Mouse (Mus musculus): Measurements from ENCODE around the gene Hspa12a. TPM values are rescaled to one million over a fixed set of nuclear protein-coding genes. Genes with fewer than 3 reads are reported as not detected.
A peak's percentile ranks its signal among the peaks of the same experiment; 100 is the strongest.

The Hspa12a gene
- polyA plus RNA-seq, 1 experiment, result 17.9 TPM

- WGBS, result 40% methylated on average over 13 of the region's 13 CpGs
- H3K4me3 ChIP-seq (ENCODE audit: insufficient read depth, low read depth, low read length), result no peak overlapping the region
- DNase-seq, result no peak
- H3K4me1 ChIP-seq (ENCODE audit: control insufficient read depth, insufficient read depth, low read length), result peaks cover 23% of the 10 kb centered on the region
- H3K27me3 ChIP-seq (replicated peaks; ENCODE audit: control insufficient read depth, insufficient read depth, low read length), result no peaks in the 10 kb centered on the region
- TF ChIP-seq CTCF (conservative IDR thresholded peaks at IDR 0.05; ENCODE audit: insufficient read depth, insufficient read length, low read depth, low read length), result no peak
- H3K36me3 ChIP-seq (ENCODE audit: control insufficient read depth, insufficient read depth, low read length), result no peaks in the 10 kb centered on the region
- no peak overlapping the region for H3K27ac ChIP-seq (ENCODE audit: insufficient read depth, low read depth, low read length)
Observed at GRCm38 (mm10) chr19:58833639-58834180, 109.7 kb downstream of the Hspa12a start.

GRCm38 (mm10) chr19:58832988-58833387, 110.5 kb downstream of the Hspa12a start:
- H3K27me3 ChIP-seq (replicated peaks; ENCODE audit: control insufficient read depth, insufficient read depth, low read length), result no peaks in the 10 kb centered on the region
- H3K36me3 ChIP-seq (ENCODE audit: control insufficient read depth, insufficient read depth, low read length), result no peaks in the 10 kb centered on the region
- H3K27ac ChIP-seq (ENCODE audit: insufficient read depth, low read depth, low read length), result no peak overlapping the region
- H3K4me3 ChIP-seq (ENCODE audit: insufficient read depth, low read depth, low read length), result no peak overlapping the region
- peaks cover 16% of the 10 kb centered on the region; the same call in 1 of the 2 replicates for H3K4me1 ChIP-seq (ENCODE audit: control insufficient read depth, insufficient read depth, low read length)
- DNase-seq, result no peak
- 51% methylated on average over 2 of the region's 2 CpGs for WGBS
- TF ChIP-seq CTCF (conservative IDR thresholded peaks at IDR 0.05; ENCODE audit: insufficient read depth, insufficient read length, low read depth, low read length), result no peak
- no peak for TF ChIP-seq POLR2A (IDR thresholded peaks at IDR 0.05; ENCODE audit: low read depth, low read length)

- Histone ChIP-seq H3K36me3 (ENCODE audit: control insufficient read depth, insufficient read depth, low read length) (no peaks in the 10 kb centered on the region), H3K4me1 (ENCODE audit: control insufficient read depth, insufficient read depth, low read length) (peaks cover 12% of the 10 kb centered on the region; the same call in 1 of the 2 replicates), H3K27me3 (replicated peaks; ENCODE audit: control insufficient read depth, insufficient read depth, low read length) (no peaks in the 10 kb centered on the region), H3K27ac (ENCODE audit: insufficient read depth, low read depth, low read length) (no peak overlapping the region), H3K4me3 (ENCODE audit: insufficient read depth, low read depth, low read length) (no peak overlapping the region)
- WGBS, result 93% methylated on average over 9 of the region's 9 CpGs
- DNase-seq, result no peak
- TF ChIP-seq CTCF (conservative IDR thresholded peaks at IDR 0.05; ENCODE audit: insufficient read depth, insufficient read length, low read depth, low read length) (no peak), POLR2A (IDR thresholded peaks at IDR 0.05; ENCODE audit: low read depth, low read length) (no peak)
Observed at GRCm38 (mm10) chr19:58831280-58831922, 112.1 kb downstream of the Hspa12a start.

GRCm38 (mm10) chr19:58830182-58830581, 113.3 kb downstream of the Hspa12a start:
- DNase-seq, result no peak
- TF ChIP-seq POLR2A (IDR thresholded peaks at IDR 0.05; ENCODE audit: low read depth, low read length) (no peak), CTCF (conservative IDR thresholded peaks at IDR 0.05; ENCODE audit: insufficient read depth, insufficient read length, low read depth, low read length) (no peak)
- Histone ChIP-seq H3K27ac (ENCODE audit: insufficient read depth, low read depth, low read length) (no peak overlapping the region), H3K27me3 (replicated peaks; ENCODE audit: control insufficient read depth, insufficient read depth, low read length) (no peaks in the 10 kb centered on the region), H3K36me3 (ENCODE audit: control insufficient read depth, insufficient read depth, low read length) (no peaks in the 10 kb centered on the region), H3K4me1 (ENCODE audit: control insufficient read depth, insufficient read depth, low read length) (peaks cover 12% of the 10 kb centered on the region; the same call in 1 of the 2 replicates), H3K4me3 (ENCODE audit: insufficient read depth, low read depth, low read length) (no peak overlapping the region)
- 87% methylated on average over 7 of the region's 7 CpGs for WGBS

- DNase-seq, result peak; percentile 81
- Histone ChIP-seq H3K36me3 (ENCODE audit: control insufficient read depth, insufficient read depth, low read length) (no peaks in the 10 kb centered on the region), H3K4me3 (ENCODE audit: insufficient read depth, low read depth, low read length) (no peak overlapping the region), H3K27me3 (replicated peaks; ENCODE audit: control insufficient read depth, insufficient read depth, low read length) (no peaks in the 10 kb centered on the region), H3K4me1 (ENCODE audit: control insufficient read depth, insufficient read depth, low read length) (peaks cover 10% of the 10 kb centered on the region; the same call in 1 of the 2 replicates), H3K27ac (ENCODE audit: insufficient read depth, low read depth, low read length) (no peak overlapping the region)
- WGBS, result 75% methylated on average over 5 of the region's 5 CpGs
- TF ChIP-seq POLR2A (IDR thresholded peaks at IDR 0.05; ENCODE audit: low read depth, low read length) (no peak), CTCF (conservative IDR thresholded peaks at IDR 0.05; ENCODE audit: insufficient read depth, insufficient read length, low read depth, low read length) (no peak)
Observed at GRCm38 (mm10) chr19:58829575-58829974, 113.9 kb downstream of the Hspa12a start.

GRCm38 (mm10) chr19:58827656-58828055, 115.8 kb downstream of the Hspa12a start:
- DNase-seq, result no peak
- TF ChIP-seq POLR2A (IDR thresholded peaks at IDR 0.05; ENCODE audit: low read depth, low read length) (no peak), CTCF (conservative IDR thresholded peaks at IDR 0.05; ENCODE audit: insufficient read depth, insufficient read length, low read depth, low read length) (no peak)
- Histone ChIP-seq H3K36me3 (ENCODE audit: control insufficient read depth, insufficient read depth, low read length) (no peaks in the 10 kb centered on the region), H3K4me3 (ENCODE audit: insufficient read depth, low read depth, low read length) (no peak overlapping the region), H3K4me1 (ENCODE audit: control insufficient read depth, insufficient read depth, low read length) (peaks cover 8% of the 10 kb centered on the region; the same call in 1 of the 2 replicates), H3K27ac (ENCODE audit: insufficient read depth, low read depth, low read length) (no peak overlapping the region), H3K27me3 (replicated peaks; ENCODE audit: control insufficient read depth, insufficient read depth, low read length) (no peaks in the 10 kb centered on the region)
- WGBS, result 65% methylated on average over 7 of the region's 7 CpGs

GRCm38 (mm10) chr19:58824316-58824715, 119.1 kb downstream of the Hspa12a start:
- H3K36me3 ChIP-seq (ENCODE audit: control insufficient read depth, insufficient read depth, low read length), result no peaks in the 10 kb centered on the region
- no peak for DNase-seq
- 80% methylated on average over 1 of the region's 1 CpGs for WGBS
- H3K27me3 ChIP-seq (replicated peaks; ENCODE audit: control insufficient read depth, insufficient read depth, low read length), result no peaks in the 10 kb centered on the region
- no peak for TF ChIP-seq CTCF (conservative IDR thresholded peaks at IDR 0.05; ENCODE audit: insufficient read depth, insufficient read length, low read depth, low read length)
- TF ChIP-seq POLR2A (IDR thresholded peaks at IDR 0.05; ENCODE audit: low read depth, low read length), result no peak
- H3K4me3 ChIP-seq (ENCODE audit: insufficient read depth, low read depth, low read length), result no peak overlapping the region
- no peak overlapping the region for H3K27ac ChIP-seq (ENCODE audit: insufficient read depth, low read depth, low read length)
- H3K4me1 ChIP-seq (ENCODE audit: control insufficient read depth, insufficient read depth, low read length), result peaks cover 3% of the 10 kb centered on the region; the same call in 1 of the 2 replicates

All from kidney, adult 2 months (tissue).